Mouse (Mus musculus) heart, postnatal 0 days (tissue): Measurements from ENCODE around the gene 2310057J18Rik.

Experiments
- CTCF ChIP-seq: IDR thresholded peaks from 2 replicates; pipeline ENCODE4 v1.5.1; 2016; ENCODE audit warnings: antibody characterized with exemption, control low read depth, low read depth
- EP300 ChIP-seq: IDR thresholded peaks from 2 replicates; pipeline ENCODE4 v1.6.1; 2016; ENCODE audit warnings: antibody characterized with exemption, low read depth

DNA sequence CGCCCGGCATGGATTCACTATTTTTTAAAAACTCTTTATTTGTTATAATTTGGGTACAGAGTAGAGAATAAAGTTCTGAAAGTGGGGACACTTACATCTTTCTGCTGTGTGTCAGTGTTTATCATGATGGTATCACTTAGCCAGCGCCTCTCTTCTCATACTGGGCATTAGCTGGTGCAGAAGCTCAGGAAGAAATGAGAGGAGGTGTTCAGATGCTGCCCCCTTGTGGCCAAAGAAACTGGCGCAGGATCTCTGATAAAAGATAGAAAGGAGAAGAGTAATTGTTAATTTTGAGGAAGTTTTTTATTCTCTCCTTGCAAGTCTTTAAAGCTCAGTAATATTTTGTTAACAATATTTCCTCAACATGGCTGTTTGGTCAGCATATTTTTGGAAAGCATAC lies 31.0 kb downstream of the 2310057J18Rik start:
- peak; percentile 61 for TF ChIP-seq CTCF
- TF ChIP-seq EP300 = no peak
